Mouse (Mus musculus) spleen, postnatal 4 days (tissue): ENCODE measurements around the gene Ccdc155.

Experiments used
- DNase-seq, 2 experiments: peaks; one replicate each; pipeline ENCODE4 v3.0.0; 2022; ENCODE audit warnings: low spot score in 2 of 2

Ccdc155 gene

GRCm38 (mm10) chr7:45144368-45145174 lies 60.1 kb downstream of the Ccdc155 start:
- no peak for DNase-seq

- no peak for DNase-seq
These were observed 62.8 kb downstream of the Ccdc155 start for GRCm38 (mm10) chr7:45141914-45142313.

GRCm38 (mm10) chr7:45141319-45141718 lies 63.4 kb downstream of the Ccdc155 start:
- DNase-seq, result no peak

GRCm38 (mm10) chr7:45139904-45140723 lies 64.6 kb downstream of the Ccdc155 start:
- DNase-seq, result no peak

GRCm38 (mm10) chr7:45138403-45138802 lies 66.3 kb downstream of the Ccdc155 start:
- no peak for DNase-seq

- peak in 1 of 2 experiments; percentile 65 for DNase-seq
These were observed 67.3 kb downstream of the Ccdc155 start for GRCm38 (mm10) chr7:45137171-45138006.

GRCm38 (mm10) chr7:45135993-45136567 lies 68.6 kb downstream of the Ccdc155 start, which contains the start of the genes Gm45713 and Flt3l:
Gene Gm45713, minus strand, starts transcription at chr7:45136231.
Gene Flt3l, minus strand, starts transcription at chr7:45136432.
- DNase-seq, result peak; percentile 93 to 97

GRCm38 (mm10) chr7:45135370-45135769 lies 69.3 kb downstream of the Ccdc155 start:
- DNase-seq, result no peak

- peak; percentile 72 to 83 for DNase-seq
These were observed 70.1 kb downstream of the Ccdc155 start for GRCm38 (mm10) chr7:45134544-45135026.
